Mouse (Mus musculus): Measurements from ENCODE around the gene Lcp2.

GRCm38 (mm10) chr11:34063257-34063656, 16.5 kb downstream of the Lcp2 start:
- TF ChIP-seq EP300 (optimal IDR thresholded peaks at IDR 0.05) (no peak), CTCF (IDR thresholded peaks at IDR 0.05; ENCODE audit: low read depth) (no peak)
